Mouse (Mus musculus): ENCODE data around the gene Ddi2.

DNA sequence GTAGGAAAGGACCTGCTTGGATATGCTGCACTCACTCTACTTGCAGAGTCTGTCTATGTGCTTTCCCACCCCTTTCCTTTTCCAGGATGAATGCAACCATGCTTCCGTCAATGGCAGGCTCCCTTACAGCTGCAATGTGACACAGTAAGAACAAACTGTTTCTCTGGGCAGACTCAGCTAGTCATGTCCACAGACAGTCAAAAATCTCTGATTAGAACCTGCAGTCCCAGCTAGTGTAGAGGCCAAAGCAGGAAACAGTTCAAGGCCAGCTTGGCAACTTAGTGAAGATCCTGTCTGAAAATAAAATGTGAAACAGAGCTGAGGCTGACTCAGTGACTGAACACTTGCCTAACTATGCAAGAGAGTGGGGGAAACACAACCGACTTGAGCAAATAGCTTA is 18.6 kb downstream of the Ddi2 start:
- TF ChIP-seq CTCF (IDR thresholded peaks at IDR 0.05; ENCODE audit: low read depth) (no peak), EP300 (IDR thresholded peaks at IDR 0.05; ENCODE audit: low read depth) (no peak)
